Mouse (Mus musculus): ENCODE measurements around the gene 4930426L09Rik.
"Not testable (repeated sequence)": the region's sequence is repeated elsewhere in the genome, so short reads cannot be mapped to it uniquely, and the experiment has no call there.

Gene 4930426L09Rik

DNA sequence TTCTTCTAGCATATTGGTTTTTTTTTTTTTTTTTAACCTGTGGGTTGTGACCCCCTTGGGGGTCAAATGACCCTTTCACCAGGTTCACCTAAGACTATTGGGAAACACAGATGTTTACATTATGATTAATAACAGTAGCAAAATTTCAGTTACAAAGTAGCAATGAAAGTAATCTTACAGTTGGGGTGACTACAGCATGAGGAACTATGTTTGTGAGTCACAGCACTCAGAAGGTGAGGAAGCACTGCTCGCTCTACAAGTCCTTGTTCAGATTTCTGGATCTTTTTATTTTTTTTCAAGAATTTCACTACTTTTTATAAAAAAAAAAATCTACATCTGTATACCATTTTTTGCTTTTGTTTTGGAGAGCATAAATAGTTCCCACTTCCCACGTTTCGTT, 26.6 kb upstream of the 4930426L09Rik start:
- DNase-seq = no peak

DNA sequence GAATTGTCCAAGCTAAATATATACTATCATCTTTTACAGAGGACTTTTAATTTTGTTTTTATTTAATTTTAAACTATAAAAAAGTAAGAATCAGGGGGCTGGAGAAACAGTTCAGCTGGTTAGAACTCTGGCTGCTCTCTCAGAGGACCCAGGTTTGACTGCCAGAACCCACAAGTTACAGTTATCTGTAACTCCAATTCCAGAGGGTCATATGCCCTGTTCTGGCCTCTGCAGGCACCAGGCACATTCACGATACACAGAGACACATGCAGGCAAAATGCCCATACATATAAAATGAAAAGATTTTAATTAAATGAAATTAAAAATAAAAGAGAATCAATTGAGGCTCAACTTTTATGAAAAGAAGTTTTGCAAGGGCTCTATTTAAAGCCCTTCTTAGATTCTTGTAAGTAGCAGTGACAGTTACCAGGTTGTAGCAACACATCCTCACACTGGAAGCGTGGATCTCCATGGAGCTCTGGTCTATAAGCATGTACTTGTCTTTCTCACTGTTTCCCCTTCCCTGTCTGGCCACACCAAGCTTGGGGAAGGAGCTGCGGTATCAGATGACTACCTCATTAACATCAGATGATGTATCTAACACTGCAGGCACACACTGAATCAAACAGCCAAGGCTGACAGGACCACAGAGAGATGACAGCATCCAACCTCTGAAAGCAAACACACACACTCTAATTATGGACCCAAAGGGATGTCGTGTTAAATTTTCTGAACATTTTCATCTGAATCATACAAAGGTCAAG, 23.1 kb upstream of the 4930426L09Rik start:
- no peak for DNase-seq

DNA sequence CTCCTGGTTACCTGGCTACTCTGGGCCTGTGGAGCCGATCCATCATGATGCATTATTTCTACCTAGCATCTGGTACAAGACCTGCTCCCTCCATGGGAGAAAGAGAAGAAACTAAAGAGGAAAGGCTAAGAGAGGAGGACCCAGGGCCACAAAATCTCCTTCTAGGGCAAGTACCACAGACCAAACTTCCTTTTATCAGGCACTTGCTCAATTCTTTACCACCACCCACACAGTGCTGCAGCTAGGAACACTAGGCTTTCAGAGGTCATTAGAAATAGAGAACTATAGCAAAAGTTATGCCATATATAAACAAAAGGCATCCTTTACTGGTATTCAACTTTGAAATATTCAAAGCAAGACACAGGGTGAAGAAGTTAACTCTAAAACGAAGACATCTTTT, 22.0 kb upstream of the 4930426L09Rik start:
- DNase-seq = no peak

DNA sequence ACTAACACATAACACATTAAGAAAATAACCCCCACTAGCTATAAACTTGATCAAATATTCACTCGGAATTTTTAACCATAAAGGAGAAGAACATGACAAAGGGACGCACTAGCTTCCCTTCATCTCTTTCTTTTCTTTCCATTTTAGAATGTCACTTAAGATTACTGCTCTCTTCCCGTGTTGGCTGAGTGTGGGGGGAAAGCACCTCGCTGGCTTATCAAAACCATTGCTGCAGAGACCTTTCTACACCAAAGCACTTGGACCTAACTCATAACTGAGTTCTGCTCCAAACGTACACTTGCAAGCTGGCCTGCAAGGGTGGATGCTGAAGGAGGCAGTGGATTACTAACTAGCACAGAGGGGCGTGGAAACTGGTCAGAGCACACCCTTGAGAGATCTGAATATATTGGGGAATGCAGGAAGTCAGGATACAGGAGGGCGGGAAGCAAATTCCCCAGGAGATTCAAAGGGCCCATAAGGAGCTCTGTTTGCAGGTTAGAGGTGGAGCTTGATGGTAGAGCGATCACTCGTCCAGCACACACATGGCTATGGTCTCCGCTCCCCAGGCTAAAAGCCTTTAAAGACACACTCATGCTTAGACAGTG, 20.8 kb upstream of the 4930426L09Rik start:
- no peak for DNase-seq

DNA sequence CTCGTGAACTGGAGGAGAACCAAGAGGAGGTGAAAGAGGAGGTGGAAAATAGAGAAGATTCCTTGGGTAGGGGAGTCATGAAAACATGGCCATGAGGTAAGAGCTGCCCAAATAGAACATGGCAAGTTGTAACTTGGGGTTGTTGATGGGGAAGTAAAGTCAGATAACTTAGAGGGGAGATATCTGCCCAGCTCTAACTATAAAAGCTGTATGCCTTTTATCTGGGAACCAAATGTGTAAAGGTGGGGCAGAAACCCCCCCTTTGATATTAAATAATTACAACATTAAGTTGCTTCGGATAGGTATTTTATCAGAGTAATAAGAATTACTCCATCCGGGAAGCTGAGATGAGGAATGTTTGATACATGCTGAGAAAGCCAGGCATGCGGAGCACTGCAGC, 19.1 kb upstream of the 4930426L09Rik start:
- DNase-seq = no peak

DNA sequence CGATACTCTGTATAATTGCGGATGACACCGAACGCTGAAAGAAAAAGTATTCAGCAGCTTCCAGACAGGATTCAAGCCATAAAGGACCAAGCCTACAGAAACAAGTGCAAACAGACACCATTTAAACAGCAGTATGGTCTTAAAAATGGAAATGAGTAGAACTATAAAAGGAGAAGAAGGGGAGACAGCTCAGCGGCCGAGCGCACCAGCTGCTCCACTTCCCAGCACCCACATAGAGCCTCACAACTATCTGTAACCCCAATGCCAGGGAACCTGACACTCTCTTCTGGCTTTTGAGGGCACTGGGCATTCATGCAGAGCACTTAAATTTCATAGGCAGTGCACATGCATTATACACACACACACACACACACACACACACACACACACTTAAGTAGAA, 18.5 kb upstream of the 4930426L09Rik start:
- no peak for DNase-seq

DNA sequence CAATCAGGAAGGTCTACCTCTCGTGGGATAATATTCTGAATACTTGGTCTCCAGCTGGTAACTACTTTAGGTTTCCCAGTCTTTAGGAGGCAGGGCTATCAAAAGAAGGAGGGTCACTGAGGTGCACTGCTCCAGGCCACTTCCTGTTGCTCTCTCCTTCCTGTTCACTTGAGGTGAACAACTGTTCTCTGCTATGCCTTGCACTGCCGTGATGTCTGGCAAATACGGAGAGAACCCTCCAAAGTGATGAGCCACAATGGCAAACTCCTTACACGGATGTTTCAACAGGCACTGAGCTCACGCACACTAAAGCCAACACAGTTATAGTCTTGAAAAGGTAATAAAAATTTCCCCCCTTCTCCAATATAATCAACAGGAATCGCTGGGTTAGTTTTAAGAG, 15.6 kb upstream of the 4930426L09Rik start:
- DNase-seq = peak in 1 of 2 experiments; percentile 37

DNA sequence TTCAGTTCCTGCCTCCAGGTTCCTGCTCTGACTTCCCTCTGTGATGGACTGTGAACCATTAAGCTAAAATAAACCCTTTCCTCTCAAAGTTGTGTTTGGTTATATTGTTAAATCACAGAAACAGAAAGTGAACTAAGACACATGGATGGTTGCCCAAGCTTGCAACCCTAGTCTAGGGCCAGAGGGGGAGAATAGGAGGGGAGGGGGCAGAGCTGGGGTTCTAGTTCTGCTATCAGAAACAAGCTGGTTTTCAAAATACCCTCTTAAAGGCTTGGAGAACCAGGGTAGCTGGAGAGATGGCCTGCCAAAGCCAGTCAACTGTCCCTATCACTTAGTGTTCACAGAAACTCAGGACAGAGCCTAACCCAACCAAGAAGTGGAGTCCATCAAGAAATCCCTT, 14.6 kb upstream of the 4930426L09Rik start:
- DNase-seq = no peak

DNA sequence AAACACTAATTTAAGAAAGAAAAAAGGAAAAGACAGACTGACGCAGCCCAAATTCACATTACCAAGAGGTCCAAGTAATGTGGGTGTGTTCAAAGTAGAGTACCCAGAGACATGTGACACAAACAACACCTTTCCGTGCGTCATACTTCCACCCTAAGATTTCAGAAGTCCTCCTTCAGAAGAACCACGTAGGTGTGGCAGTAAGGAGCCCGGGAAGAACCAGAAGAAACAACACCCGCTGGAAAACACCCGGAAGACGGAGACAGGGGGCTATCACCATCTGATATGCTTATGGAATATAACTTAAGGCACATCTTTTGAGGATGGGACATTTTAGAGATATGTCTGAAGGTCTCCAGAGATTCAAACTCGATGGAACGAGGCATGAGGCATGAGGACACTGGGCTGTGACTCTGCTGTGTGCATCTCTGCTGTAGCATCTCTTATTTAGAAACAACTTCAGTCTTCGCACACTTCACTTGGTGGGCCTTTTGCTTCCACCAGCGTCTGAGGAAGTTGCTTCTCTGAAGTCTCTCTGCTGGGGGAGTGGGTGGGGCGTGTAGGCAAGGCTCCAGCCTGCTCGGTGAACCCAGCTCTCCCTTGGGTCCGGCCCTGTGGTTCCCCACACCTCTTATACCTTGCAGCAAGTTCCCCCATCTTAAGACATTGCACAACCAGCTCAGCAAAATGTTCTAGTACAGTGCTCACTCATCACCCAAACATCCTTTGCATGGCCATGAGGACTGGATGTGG, 13.9 kb upstream of the 4930426L09Rik start:
- peak; percentile 68 to 80 for DNase-seq

DNA sequence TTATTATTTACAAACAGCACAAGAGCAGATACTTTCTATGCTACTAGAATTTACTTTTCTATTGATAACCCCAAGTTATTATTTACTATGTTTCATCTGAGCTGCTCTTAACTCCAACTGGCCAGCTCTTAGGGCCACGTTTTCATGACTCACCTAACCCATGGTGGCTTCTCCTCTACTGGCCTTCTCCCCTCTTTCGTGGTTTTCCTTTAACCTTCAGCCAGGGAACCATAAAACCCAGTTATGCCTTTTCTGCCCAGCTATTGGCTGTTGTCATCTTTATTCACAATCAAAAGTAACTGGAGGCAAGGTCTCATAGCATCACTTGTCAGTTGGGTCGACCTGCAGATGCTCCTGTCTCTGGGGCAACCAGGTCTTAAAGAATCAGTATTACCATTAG, 12.6 kb upstream of the 4930426L09Rik start:
- DNase-seq = no peak

DNA sequence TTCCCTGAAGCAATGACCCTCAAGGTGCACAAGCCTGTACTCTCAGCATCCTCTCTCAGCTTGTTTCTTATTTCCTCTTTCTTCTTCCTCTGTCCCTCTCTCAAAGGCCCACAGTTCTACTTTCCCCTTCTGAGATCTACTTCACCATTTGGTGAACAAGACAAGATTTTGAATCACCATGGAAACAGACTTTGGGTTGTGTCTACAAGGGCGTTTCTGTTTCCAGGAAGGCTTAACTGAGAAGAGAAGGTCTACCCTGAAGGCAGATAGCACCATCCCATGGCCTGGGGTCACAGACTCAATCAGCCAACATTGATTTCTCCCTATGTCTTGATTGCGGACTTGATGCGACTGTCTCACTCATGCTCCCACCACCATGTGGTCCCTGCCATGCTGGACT, 9.3 kb upstream of the 4930426L09Rik start:
- no peak for DNase-seq

DNA sequence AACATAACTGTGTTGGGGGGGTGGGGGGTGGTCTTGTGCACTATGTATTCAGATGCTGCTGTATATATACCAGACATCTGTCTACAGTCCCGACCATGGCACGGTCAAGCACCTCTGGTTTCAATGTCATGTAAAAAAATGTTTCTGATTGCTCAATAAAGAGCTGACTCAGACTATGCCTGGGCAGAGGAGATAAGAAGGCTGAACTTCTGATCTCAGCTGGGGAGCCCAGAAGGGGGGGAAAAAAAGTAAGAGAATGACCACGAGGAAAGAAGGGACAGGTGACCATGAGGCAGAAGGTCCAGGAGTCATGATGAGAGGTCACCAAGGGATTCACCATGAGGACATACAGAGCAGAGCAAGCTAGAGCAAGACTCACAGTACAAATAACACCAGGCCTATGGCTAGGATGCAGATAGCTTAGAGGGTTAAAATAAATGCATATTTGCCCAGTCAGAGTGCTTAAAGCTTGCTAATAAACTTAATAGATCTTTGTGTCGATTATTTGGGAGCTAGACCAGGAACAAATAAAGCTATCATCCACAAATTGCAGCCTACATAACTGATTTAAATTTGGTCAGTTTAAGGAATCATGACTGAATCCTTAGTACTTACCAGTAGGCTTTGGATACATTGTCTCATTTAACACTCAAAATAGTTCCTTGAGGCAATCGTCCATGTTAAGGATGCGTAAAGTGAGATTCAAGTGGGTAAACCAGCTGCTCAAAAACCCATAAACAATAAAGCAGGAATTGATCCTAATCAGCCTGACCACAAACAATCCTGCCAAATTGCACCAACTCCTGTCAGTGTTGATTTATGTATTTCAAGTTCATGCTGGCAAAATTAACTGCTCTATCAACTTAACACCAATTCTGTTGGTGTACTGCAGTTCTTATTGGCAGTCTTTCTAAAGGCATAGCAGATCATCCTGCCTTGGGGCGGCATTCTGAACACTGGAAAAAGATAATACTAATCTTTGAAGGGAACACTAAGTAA, 5.3 kb upstream of the 4930426L09Rik start:
- DNase-seq = no peak

DNA sequence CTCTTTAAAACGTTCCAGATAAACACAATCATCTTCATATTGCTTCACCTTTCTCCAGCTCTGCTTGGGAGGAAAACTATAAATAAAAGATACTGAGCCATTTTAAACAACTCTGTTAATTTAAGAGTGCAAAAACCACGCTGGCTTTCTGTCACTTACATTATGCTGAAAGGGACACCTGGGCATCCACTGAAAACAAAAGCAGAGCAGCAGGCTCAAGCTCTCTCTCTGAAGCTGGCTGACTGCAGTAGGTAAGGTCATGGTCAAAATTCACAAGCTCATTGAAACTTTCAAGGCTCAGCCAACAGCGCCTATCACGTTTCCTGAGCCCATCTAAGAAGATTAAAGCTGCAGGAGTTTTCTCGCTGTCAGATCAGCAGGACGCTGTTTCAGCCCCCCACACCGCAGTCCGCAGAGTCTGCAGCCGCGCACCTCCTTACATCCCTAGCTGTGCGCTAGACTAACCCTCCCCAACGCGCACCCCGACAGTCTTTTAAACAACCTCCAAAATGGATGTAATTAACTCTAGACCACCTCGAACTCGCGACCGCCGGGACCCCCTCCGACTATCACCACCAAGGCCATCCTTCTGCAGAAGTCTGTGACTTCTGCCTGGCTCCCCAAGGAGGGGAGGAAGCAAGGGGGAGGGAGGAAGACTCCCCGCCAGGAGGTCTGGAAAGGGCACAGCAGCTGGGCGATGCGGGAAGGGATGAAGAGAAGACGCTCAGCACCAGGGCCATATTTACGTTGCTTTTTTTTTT, 1.5 kb upstream of the 4930426L09Rik start:
- peak; percentile 63 to 70 for DNase-seq

DNA sequence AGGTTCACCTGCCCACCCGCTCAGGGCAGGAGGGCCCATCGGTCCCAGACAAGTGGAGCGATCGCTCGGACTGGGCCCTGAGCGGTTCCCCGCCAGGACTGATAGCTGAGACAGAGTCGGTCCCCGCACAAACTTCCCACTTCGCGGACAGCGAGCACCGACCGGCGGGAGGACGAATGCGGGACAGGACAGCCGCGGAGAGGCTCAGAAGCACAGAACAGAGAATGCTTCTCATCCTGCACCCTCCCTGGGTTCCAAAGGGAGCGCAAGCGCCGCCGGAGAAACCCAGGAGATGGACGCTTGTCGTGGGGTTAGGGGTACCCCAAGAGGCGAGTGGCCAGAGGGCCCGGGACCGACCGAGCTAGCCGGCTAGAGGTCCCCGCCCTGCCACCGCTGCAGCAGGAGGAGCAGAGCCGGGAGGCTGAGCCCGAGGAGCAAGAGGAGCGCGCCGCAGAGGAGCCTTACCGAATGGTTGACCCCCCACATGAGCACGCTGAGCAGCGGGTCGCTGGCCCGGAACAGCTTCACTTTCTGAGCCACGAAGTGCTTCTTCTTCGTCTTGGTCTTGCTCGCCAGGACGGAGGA, 664 bp upstream of the 4930426L09Rik start:
- no peak for DNase-seq

DNA sequence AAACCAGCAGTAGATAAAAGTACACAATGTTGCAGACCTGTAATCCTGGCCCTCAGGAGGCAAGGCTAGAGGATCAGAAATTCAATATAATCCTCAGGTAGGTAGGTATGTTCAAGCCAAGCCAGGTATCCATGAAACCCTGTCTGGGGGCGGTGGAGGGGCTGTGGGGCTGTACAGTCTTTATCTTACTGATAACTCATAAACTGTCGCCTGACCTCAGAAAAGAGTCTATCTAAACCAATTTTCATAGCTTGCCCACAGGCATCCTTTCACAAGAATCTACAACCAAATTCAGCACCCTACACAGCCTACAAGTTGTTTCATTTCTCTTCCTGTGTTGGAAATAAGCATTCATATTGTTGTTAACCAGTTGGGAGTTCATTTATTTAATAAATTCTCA, 1.3 kb downstream of the 4930426L09Rik start:
- DNase-seq = no peak

DNA sequence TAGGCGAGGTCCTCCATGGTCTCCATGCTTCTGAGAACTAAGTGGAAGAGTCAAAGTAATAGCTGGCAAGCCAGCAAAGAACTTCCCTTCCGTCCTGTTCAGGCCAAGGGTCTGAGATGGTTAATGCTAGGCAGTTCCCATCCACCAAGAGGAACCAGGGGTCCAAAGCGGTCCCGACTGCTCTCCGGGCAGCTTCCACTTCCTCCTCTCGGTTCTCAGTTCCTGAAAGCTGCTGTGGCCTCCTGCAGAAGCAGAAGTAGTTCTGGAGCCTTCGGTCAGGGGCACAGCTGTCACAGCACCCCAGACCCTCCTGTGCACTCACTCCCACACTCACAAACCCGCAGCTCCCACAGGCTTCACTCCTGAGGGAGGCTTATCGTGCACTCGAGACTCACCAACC, 6.7 kb downstream of the 4930426L09Rik start:
- peak; percentile 54 to 55 for DNase-seq

DNA sequence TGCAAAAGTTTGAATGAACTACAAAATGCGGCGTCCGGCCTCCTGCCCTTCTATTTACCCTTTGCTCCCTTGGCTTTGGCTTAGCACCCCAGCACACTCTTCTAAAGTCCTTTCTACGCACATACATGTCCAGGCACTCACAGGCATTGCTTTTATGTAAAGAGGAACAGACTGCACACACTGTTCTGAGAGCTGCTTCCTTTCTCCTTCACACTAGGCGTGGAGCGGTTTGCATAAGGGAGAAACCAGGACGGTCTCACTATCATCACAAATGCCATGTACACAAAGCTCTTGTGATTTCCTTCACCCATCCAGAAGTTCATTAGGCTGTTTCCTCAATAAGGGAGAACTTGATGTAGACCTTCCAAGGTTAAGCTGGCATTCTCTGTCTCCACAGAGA, 8.0 kb downstream of the 4930426L09Rik start:
- DNase-seq = no peak

DNA sequence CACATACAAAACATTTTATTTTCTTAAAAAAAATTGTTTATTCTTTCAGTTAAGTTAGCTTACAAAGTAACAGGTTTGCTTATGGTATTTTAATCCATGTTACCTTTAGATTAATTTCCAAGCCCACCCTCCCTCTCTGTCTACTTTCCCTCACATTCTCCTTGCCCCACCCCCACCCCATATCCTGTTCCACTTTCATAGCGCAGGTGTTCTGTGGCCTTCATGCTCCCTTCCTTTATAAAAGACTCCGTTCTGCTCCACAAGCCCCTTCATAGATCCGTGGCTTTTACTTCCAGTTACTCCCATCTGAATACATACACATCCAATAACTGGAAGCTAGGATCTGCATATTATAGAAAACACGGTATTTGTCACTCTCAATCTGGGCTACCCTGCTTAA, 9.4 kb downstream of the 4930426L09Rik start:
- no peak for DNase-seq

DNA sequence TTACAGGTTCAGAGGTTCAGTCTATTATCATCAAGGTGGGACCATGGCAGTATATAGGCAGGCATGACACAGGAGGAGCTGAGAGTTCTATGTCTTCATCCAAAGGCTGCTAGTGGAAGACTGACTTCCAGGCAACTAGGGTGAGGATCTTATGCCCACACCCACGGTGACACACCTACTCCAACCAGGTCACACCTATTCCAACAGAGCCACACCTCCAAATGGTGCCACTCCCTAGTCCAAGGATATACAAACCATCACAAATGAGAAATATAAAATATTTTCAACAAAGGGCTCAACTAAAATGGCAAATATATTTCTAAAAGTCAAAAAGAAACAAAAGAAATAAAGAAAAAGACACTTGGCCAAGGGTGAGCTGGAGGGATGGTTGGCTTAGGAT, 12.4 kb downstream of the 4930426L09Rik start:
- not testable (repeated sequence) for DNase-seq

DNA sequence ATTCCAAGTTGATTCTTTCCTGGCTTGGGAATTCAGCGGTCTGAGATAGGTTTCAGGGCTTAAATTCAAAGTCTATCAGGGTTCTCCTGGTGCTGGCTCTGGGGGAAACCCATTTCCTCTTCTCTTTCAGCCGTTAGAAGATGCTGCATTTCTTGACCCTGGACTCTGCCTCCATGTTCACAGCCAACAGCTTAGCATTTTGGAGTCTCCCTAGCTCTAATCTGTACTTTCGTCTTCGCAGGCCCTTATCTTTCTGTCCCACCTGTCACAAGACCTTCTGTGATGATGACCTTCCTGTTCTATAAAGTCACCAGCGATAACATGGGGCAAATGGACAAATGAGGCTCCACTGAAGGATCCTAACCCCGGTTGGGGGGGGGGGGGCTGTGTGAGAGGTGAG, 13.3 kb downstream of the 4930426L09Rik start:
- no peak for DNase-seq

DNA sequence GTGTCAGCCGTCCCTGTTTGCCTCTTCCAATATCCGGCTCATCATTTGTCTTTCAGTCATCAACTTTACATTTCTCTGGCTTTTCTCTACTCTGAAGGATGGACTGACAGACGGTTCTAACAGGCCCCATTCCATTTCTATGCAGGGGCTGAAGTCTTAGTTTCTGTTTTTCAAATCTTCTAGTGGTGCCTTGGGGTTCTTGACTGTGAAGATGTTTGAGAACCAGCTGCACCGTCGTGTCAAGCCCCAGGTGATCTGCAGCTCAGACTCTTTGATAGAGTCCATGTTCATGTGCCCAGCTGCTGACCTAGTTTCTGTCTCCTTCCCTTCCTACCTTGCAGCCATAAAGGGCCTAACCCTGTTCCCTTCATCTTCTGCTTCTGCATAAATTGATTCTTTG, 18.2 kb downstream of the 4930426L09Rik start:
- DNase-seq = peak; percentile 55 to 75

DNA sequence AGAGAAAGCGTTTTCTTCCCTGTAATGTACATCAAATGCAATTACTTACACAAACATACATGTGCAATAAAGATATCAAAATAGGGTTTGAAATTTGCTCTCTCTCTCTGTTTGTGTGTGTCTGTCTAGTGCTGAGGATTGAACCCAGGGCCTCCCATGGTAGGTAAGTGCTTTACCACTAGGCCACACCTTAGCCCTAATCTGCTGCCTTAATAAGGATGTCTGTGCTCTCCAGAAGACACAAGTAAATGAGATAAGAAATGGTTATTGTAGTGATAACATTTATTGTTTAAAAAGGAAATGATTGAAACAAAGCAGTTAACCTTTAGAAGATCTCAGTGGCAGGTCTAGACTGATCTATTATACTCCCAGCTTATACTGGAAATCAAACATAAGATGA, 18.7 kb downstream of the 4930426L09Rik start:
- DNase-seq = no peak

All from thymus, postnatal 36 days (tissue).